Mouse (Mus musculus) stomach, embryonic 15.5 days (tissue): ENCODE data around the gene Palld. TPM values are rescaled to one million over a fixed set of nuclear protein-coding genes. Genes with fewer than 3 reads are reported as not detected.
A peak's percentile ranks its signal among the peaks of the same experiment; 100 is the strongest.

Experiments used
- ATAC-seq: fragments of 200-750 bp; cut with Nextera tagmentation; 2 replicates; pipeline ENCODE4 v1.8.0; 2017; ENCODE audit warnings: low read depth, moderate number of reproducible peaks, moderate TSS enrichment; ENCODE audit not compliant: insufficient read depth, low FRiP score
- H3K27ac ChIP-seq: fragments of 300-500 bp; sonication (generic); 2 replicates; pipeline ENCODE4 v1.5.1; 2015; ENCODE audit warnings: mild to moderate bottlenecking, inconsistent platforms
- H3K27me3 ChIP-seq: fragments of 300-500 bp; sonication (generic); replicated peaks from 2 replicates; pipeline ENCODE4 v1.6.1; 2015; ENCODE audit warnings: inconsistent platforms
- H3K36me3 ChIP-seq: fragments of 300-500 bp; sonication (generic); 2 replicates; pipeline ENCODE4 v1.6.1; 2015; ENCODE audit warnings: inconsistent platforms
- H3K4me1 ChIP-seq: fragments of 300-500 bp; sonication (generic); 2 replicates; pipeline ENCODE4 v1.6.1; 2015; ENCODE audit warnings: inconsistent platforms
- H3K4me2 ChIP-seq: fragments of 300-500 bp; sonication (generic); 2 replicates; pipeline ENCODE4 v1.6.1; 2015; ENCODE audit warnings: mild to moderate bottlenecking, inconsistent platforms
- H3K4me3 ChIP-seq: fragments of 300-500 bp; sonication (generic); replicated peaks from 2 replicates; pipeline ENCODE4 v1.5.1; 2015; ENCODE audit warnings: inconsistent platforms
- H3K9ac ChIP-seq: fragments of 300-500 bp; sonication (generic); 2 replicates; pipeline ENCODE4 v1.6.1; 2015; ENCODE audit warnings: inconsistent platforms
- H3K9me3 ChIP-seq: fragments of 300-500 bp; sonication (generic); 2 replicates; pipeline ENCODE4 v1.6.1; 2016; ENCODE audit warnings: inconsistent platforms
- WGBS: fragments of 180-500 bp; shearing (Covaris S2); methylation state at CpG from one replicate; pipeline ENCODE4 v1.1.7; 2015; 5-methylcytosine and 5-hydroxymethylcytosine counted together
- polyA plus RNA-seq: library from polyadenylated mRNA; unstranded; fragments of >200 nt; fragmentation: Nextera tagmentation; extraction: Ambion mirVana; gene quantifications from 2 replicates; pipeline ENCODE4 v1.2.1, GENCODE M21; 2015

The Palld gene
- polyA plus RNA-seq, 1 experiment from 2014 or later = 95.5 TPM

DNA sequence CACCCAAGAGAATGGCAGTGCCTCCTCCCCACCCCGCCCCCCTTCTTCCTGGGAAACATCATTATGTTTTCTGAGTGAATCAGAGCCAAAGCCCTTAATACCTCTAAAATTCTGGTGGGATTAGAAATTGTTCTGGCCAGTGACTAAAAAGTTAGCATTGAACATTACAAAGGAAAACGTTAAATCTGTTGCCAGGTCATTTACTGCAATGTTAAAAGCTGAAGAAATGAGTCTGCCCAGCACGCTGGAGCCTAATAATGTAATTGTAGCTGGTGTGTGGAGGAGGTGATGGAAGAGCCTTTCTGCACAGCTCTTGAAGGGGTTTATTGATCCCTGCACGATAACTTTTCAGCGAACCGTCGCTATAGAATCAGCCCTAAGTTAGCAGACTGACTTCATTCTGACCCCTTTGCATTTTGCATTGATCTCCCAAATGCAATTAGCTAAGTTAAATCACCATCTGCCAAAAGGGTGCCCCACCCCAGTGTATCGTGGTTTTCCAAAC lies 165.7 kb downstream of the Palld start:
- Histone ChIP-seq H3K9me3 (no peaks in the 10 kb centered on the region), H3K4me3 (no peak overlapping the region), H3K9ac (no peak overlapping the region), H3K27me3 (no peaks in the 10 kb centered on the region), H3K4me1 (no peaks in the 10 kb centered on the region), H3K27ac (no peak overlapping the region), H3K4me2 (no peak overlapping the region), H3K36me3 (no peaks in the 10 kb centered on the region)
- no peak for ATAC-seq
- 64% methylated on average over 8 of the region's 8 CpGs for whole genome bisulfite sequencing

DNA sequence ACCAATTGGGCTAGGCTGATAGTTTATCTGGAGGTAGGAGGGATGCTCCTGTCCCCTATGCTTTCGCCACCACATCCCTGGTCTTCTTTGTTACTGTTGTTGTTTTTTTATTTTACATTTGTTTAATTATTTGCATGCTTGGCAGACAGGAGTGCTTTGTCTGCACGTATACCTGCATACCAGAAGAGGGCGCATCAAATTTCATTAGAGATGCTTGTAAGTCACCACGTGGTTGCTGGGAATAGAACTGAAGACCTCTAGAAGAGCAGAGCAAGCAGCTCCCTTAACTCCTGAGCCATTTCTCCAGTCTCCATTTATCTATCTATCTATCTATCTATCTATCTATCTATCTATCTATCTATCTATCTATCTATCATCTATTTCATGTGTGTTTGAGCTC lies 166.4 kb downstream of the Palld start:
- WGBS = 52% methylated on average over 4 of the region's 4 CpGs
- Histone ChIP-seq H3K4me1 (no peaks in the 10 kb centered on the region), H3K36me3 (no peaks in the 10 kb centered on the region), H3K4me2 (no peak overlapping the region), H3K4me3 (no peak overlapping the region), H3K27me3 (no peaks in the 10 kb centered on the region), H3K9me3 (no peaks in the 10 kb centered on the region), H3K27ac (no peak overlapping the region), H3K9ac (no peak overlapping the region)
- ATAC-seq = no peak

DNA sequence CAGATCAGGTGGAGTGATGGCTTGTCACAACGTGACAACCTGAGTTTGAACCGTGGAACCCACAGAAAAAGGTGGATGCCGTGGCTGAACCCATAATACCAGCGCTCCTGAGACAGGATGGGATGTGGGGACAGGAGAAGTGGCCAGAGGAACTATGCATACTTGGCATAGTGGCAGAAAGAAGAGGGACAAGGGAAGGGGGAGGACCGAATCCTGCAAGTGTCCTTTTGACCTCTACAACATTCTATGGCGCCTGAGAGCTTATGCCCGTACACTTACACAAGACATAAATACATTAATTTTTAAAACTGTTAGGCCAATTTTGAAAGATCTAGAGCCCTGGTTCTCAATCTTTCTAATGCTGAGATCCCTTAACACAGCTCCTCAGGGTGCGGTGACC lies 168.3 kb downstream of the Palld start:
- Histone ChIP-seq H3K4me1 (no peaks in the 10 kb centered on the region), H3K9ac (no peak overlapping the region), H3K9me3 (no peaks in the 10 kb centered on the region), H3K36me3 (no peaks in the 10 kb centered on the region), H3K4me2 (no peak overlapping the region), H3K4me3 (no peak overlapping the region), H3K27me3 (no peaks in the 10 kb centered on the region), H3K27ac (no peak overlapping the region)
- no peak for ATAC-seq
- WGBS = 82% methylated on average over 8 of the region's 8 CpGs

DNA sequence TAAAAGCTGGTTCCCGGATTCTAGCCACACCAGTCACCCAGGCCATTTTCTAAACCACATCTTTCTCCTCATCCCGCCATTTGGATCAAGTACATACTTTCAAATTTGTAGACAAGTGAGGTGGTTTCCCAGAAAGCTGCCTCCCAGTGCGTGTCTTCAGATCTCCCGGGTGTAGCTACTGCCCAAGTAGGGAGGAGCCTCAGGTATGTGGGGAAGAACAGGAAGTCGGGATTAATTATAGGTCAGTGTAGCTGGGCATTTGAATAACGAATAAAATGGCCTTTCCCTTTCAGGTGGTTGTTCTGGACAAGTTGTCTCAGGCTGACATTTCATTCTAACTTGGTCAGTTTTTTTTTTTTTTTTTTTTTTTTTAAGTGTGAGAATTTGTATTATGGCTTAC lies 170.3 kb downstream of the Palld start:
- H3K4me3 ChIP-seq = no peak overlapping the region
- no peak for ATAC-seq
- no peaks in the 10 kb centered on the region for H3K36me3 ChIP-seq
- no peak overlapping the region for H3K9ac ChIP-seq
- H3K4me1 ChIP-seq = no peaks in the 10 kb centered on the region
- H3K9me3 ChIP-seq = no peaks in the 10 kb centered on the region
- no peaks in the 10 kb centered on the region for H3K27me3 ChIP-seq
- WGBS = 71% methylated on average over 6 of the region's 6 CpGs
- H3K27ac ChIP-seq = no peak overlapping the region
- no peak overlapping the region for H3K4me2 ChIP-seq

DNA sequence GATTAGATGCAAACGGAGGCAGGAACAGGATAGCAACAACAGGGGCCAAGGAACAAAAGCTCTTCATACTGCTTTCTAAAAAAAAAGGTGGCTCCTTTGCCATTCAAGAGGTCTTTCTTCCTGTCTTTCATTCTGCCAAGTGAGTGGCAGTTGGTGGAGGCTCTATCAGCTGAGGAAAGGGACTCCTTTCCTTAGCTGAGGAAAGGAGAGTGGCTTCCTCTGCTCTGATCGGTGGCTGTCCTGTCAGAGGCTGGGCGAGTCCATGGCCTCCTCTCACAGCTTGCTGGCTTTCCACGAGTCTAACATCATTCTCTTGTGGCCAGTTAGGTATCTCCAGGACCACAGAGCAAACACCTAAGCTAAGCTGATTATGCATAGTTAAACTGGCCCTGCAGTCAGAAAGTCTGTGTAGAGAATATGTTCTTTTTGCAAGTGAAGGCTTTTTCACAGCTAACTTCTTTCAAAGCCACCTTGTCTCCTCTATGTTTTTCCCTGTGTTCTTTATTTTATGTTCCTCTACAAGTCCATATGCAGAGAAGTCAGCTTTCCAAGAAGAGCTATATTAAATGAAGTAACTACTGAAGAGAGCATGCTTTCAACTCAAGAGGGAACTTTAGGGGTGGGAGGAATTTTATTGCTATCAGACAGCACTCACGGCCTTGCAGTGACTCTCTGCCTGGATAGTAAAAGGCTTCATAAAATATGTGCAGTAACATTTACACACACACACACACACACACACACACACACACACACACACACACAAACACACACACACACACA lies 171.0 kb downstream of the Palld start:
- ATAC-seq = no peak
- H3K9me3 ChIP-seq = no peaks in the 10 kb centered on the region
- no peak overlapping the region for H3K27ac ChIP-seq
- 77% methylated on average over 5 of the region's 5 CpGs for WGBS
- H3K36me3 ChIP-seq = no peaks in the 10 kb centered on the region
- no peak overlapping the region for H3K4me3 ChIP-seq
- H3K27me3 ChIP-seq = no peaks in the 10 kb centered on the region
- H3K4me2 ChIP-seq = no peak overlapping the region
- no peak overlapping the region for H3K9ac ChIP-seq
- no peaks in the 10 kb centered on the region for H3K4me1 ChIP-seq

DNA sequence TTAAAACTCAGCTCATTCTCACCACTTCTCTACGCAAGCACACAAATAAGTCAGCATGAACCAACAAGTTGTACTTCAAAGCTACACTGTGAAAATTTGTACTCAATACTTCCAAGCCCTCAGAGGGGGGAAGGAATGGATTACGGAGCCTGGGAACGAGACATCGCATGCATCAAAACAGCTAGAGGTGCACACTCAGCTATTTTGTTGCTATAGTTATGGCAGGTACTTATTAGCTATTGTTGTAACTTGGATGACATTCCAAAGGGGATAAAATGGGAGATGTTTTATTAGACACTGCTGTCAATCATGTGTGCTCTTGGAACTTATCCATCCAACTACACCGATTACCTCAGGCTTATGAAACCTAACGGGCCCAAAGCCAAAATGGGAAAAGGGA lies 171.8 kb downstream of the Palld start:
- no peaks in the 10 kb centered on the region for H3K27me3 ChIP-seq
- H3K4me1 ChIP-seq = peaks cover 4% of the 10 kb centered on the region
- no peak for ATAC-seq
- WGBS = 88% methylated on average over 6 of the region's 6 CpGs
- no peaks in the 10 kb centered on the region for H3K36me3 ChIP-seq
- no peaks in the 10 kb centered on the region for H3K9me3 ChIP-seq
- H3K9ac ChIP-seq = no peak overlapping the region
- H3K4me3 ChIP-seq = no peak overlapping the region
- no peak overlapping the region for H3K27ac ChIP-seq
- H3K4me2 ChIP-seq = no peak overlapping the region

DNA sequence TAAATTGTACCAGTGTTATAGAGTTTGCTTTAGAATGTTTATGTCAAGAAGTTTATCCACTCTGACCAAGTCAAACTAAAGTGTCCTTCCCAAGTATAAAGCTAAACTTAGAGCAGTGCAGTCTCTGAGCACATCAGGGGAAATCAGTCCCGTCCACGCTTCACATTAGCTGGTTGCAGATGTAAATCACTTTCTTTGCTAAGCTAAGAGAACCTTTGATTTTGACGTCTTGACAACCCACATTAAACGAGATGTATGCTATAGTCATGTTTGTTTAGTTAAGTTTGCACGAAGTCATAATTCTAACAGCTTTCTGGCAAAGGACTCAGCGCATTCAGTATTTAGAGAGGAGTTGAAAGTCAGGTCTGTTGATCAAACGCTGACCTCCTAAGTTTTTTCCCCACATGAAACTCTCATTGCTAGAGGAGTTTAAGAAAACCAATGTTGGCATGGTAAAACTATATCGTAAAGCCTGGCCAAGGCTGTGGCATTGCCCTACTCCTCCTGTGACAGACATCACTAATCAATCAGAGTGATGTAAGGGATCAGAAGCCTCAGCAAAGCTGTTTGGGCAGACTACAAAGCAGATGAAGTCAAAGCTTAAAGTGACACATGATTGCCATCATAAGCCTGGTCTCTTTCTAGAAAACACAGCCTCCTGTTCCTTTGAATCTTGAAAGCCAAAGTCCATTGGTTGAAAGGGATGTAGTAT lies 177.0 kb downstream of the Palld start:
- no peaks in the 10 kb centered on the region for H3K36me3 ChIP-seq
- no peaks in the 10 kb centered on the region for H3K9me3 ChIP-seq
- H3K4me3 ChIP-seq = no peak overlapping the region
- no peak overlapping the region for H3K4me2 ChIP-seq
- H3K27me3 ChIP-seq = no peaks in the 10 kb centered on the region
- ATAC-seq = no peak; the same call in 1 of the 2 replicates
- WGBS = 25% methylated on average over 8 of the region's 8 CpGs
- 0 out of 2 replicates have a peak overlapping the region, but pooled peaks have one; percentile 14 for H3K27ac ChIP-seq
- H3K4me1 ChIP-seq = peaks cover 9% of the 10 kb centered on the region
- no peak overlapping the region for H3K9ac ChIP-seq

DNA sequence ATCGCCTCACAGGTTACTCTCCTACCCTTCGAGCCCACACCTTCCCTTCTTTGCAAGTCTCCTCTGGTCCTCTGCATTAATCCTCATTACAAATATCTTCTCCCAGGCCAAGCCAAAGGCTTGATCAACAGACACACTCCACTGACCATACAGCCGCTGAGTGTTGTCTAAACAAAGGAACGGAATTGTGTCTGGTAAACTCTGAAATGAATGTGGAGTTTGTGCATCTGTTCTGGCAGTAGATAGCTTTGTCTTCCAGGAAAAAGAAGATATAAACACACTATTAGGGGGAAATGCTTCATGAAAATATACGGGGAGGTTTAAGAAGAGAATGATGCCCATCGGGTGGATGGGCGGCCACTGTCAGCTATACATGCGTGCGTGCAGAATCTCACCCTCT lies 180.3 kb downstream of the Palld start:
- H3K4me3 ChIP-seq = no peak overlapping the region
- H3K27me3 ChIP-seq = no peaks in the 10 kb centered on the region
- peaks cover 9% of the 10 kb centered on the region for H3K4me1 ChIP-seq
- no peaks in the 10 kb centered on the region for H3K9me3 ChIP-seq
- H3K4me2 ChIP-seq = no peak overlapping the region
- H3K9ac ChIP-seq = no peak overlapping the region
- peaks cover 4% of the 10 kb centered on the region; the same call in 1 of the 2 replicates for H3K36me3 ChIP-seq
- H3K27ac ChIP-seq = no peak overlapping the region
- WGBS = 66% methylated on average over 9 of the region's 9 CpGs
- ATAC-seq = no peak

DNA sequence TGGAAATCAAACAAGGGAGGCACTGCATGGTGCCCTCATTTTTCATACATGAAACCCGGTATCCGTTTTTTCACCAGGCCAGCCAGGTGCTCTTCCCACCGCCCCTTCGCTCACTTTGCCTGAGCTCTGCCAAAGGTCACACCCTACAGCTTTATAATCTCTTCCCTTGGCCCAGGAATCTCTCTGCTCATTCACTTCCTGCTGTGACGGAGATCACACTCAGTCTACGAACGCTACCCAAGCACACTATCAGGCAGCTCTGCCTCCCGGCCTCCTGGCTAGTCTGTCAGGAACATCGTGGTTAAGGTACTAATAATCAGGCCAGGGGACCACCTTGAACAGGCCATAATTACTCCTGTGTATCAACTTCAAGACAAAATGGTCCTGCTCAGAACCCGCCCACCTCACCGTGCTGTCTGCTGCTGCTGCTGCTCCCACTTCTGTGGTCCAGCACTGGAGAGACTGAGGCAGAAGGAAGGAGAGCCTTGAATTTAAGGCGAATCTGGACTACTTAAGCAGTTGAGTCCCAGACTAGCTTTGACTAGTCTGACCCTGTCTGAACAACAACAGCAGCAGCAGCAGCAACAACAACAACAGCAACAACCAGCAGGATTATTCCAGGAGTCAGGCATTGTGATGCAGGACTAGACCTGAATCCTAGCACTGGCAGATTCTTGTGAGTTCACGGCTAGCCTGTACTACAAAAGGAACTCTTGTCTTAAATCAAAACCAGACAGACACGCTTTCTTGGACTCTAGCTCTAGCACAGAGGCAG lies 187.0 kb downstream of the Palld start:
- Histone ChIP-seq H3K9ac (no peak overlapping the region), H3K9me3 (no peaks in the 10 kb centered on the region), H3K4me2 (no peak overlapping the region), H3K4me3 (no peak overlapping the region), H3K27ac (peak overlapping the region; percentile 31; the same call in 1 of the 2 replicates), H3K36me3 (peaks cover 4% of the 10 kb centered on the region; the same call in 1 of the 2 replicates), H3K27me3 (no peaks in the 10 kb centered on the region), H3K4me1 (peaks cover 5% of the 10 kb centered on the region; the same call in 1 of the 2 replicates)
- ATAC-seq = no peak; the same call in 1 of the 2 replicates
- 56% methylated on average over 14 of the region's 14 CpGs for WGBS

DNA sequence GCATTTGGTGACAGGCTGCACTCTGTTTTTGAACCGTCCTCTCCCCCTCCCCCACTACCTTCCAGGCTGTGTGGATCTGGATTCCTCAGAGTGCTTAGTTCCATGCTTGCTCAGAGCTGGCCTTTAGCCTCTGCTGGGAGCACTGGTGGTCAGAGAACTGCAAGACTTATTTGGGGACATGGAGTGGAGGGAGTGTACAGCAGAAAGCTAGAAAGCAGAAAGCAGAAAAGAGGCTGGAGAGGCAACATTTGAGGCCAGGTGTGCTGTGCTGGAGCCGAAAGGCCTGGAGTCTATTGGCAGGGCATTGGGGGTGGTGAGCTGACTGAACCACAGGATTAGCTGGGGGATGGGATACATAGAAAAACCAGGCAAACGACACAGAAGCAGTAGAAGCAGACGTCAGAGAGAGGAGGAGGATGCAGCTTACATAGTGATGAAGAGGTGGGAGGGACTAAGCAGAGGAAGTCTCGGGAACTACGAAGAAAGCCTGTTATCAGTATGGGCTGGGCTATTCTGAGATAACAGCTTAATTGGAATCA lies 188.1 kb downstream of the Palld start:
- Histone ChIP-seq H3K36me3 (peaks cover 4% of the 10 kb centered on the region; the same call in 1 of the 2 replicates), H3K9me3 (no peaks in the 10 kb centered on the region), H3K4me1 (peaks cover 5% of the 10 kb centered on the region; the same call in 1 of the 2 replicates), H3K4me2 (no peak overlapping the region), H3K9ac (no peak overlapping the region), H3K27me3 (no peaks in the 10 kb centered on the region), H3K27ac (peak overlapping the region; percentile 78), H3K4me3 (no peak overlapping the region)
- 25% methylated on average over 6 of the region's 6 CpGs for WGBS
- peak; percentile 74 for ATAC-seq

DNA sequence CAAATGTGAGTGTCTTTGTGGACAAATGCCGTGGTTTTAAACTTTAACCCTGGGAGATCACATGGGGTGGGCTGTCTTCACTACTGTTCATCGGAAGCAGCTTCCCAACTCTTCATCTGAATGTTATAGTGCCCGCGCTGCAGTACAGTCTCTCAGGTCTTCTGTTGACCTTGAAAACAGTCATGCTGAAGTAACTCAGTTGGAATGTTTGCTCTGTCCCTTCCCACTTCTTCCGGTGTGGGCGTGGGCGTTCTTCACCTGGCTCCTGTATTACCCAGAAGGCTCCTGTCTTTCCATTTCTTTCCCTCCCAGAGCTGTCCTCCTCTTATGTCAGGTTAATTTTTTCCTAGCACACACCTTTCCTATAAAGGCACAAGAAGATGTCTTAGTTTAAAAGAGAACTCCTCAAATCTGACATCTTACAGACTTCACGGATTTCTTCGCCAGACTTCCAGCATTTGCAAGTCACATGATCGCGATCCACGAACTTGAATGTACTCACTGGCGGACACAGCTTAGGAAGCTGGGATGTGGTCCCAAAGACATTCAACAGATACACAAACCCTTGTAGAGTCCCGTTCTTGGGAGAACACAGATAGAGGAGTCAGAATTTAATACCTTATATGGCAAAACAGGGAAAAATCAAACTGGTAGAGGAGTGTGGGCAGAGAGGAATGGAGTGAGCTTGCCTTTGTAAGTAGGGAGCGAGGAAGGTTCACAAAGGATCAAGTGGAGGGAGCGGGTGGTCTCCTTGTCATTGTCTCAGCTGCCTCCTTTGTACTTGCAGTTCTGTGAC lies 189.1 kb downstream of the Palld start:
- Histone ChIP-seq H3K9me3 (no peaks in the 10 kb centered on the region), H3K27ac (peak overlapping the region; percentile 78), H3K4me3 (no peak overlapping the region), H3K36me3 (peaks cover 4% of the 10 kb centered on the region; the same call in 1 of the 2 replicates), H3K4me1 (peaks cover 5% of the 10 kb centered on the region; the same call in 1 of the 2 replicates), H3K4me2 (no peak overlapping the region), H3K9ac (no peak overlapping the region), H3K27me3 (no peaks in the 10 kb centered on the region)
- WGBS = 69% methylated on average over 16 of the region's 16 CpGs
- ATAC-seq = peak; percentile 71; the same call in 1 of the 2 replicates
